Mouse (Mus musculus) erythroblast, embryonic 14.5 days (primary cell): ENCODE results near the gene St7. TPM values are rescaled to one million over a fixed set of nuclear protein-coding genes. Genes with fewer than 3 reads are reported as not detected.

ENCODE experiments used
- H3K27me3 ChIP-seq: 2 replicates; pipeline ENCODE4 v1.6.1; 2012; ENCODE audit warnings: inconsistent platforms; ENCODE audit not compliant: control insufficient read depth
- H3K36me3 ChIP-seq: 2 replicates; pipeline ENCODE4 v1.6.1; 2012; ENCODE audit warnings: mild to moderate bottlenecking, inconsistent platforms; ENCODE audit not compliant: control insufficient read depth
- H3K4me1 ChIP-seq: 2 replicates; pipeline ENCODE4 v1.6.1; 2012; ENCODE audit warnings: inconsistent platforms; ENCODE audit not compliant: control insufficient read depth
- H3K4me3 ChIP-seq: replicated peaks from 2 replicates; pipeline ENCODE3; 2012; ENCODE audit warnings: moderate library complexity, mild to moderate bottlenecking, inconsistent platforms
- H3K9me3 ChIP-seq: 2 replicates; pipeline ENCODE4 v1.6.1; 2012; ENCODE audit warnings: low read length, inconsistent platforms, mixed read lengths; ENCODE audit not compliant: control insufficient read depth
- GATA1 ChIP-seq: IDR thresholded peaks from 2 replicates; pipeline ENCODE4 v1.6.1; 2012; ENCODE audit warnings: low read length, inconsistent platforms, mixed read lengths
- TAL1 ChIP-seq: IDR thresholded peaks from 3 replicates; pipeline ENCODE4 v1.6.1; 2012; ENCODE audit warnings: low read length, inconsistent platforms, mixed read lengths
- polyA plus RNA-seq: library from polyadenylated mRNA; stranded (reverse); fragments of >175 nt; gene quantifications from 2 replicates; pipeline ENCODE4 v1.2.3, GENCODE M21; 2012

St7 gene
- polyA plus RNA-seq, 1 experiment: 0.85 TPM

- H3K4me1 ChIP-seq: peaks cover 18% of the 10 kb centered on the region
- H3K4me3 ChIP-seq: no peak overlapping the region
- H3K9me3 ChIP-seq: no peaks in the 10 kb centered on the region
- no peaks in the 10 kb centered on the region for H3K36me3 ChIP-seq
- H3K27me3 ChIP-seq: no peaks in the 10 kb centered on the region
- TF ChIP-seq GATA1 (no peak), TAL1 (no peak)
Observed at GRCm38 (mm10) chr6:17814074-17814649, 121.4 kb downstream of the St7 start.

- Histone ChIP-seq H3K27me3 (no peaks in the 10 kb centered on the region), H3K4me3 (no peak overlapping the region), H3K9me3 (no peaks in the 10 kb centered on the region), H3K36me3 (peaks cover 12% of the 10 kb centered on the region), H3K4me1 (peaks cover 15% of the 10 kb centered on the region)
- TF ChIP-seq GATA1: no peak
Observed at GRCm38 (mm10) chr6:17816865-17817435, 124.2 kb downstream of the St7 start.

GRCm38 (mm10) chr6:17823614-17824013 lies 130.9 kb downstream of the St7 start:
- no peak for TF ChIP-seq TAL1
- TF ChIP-seq GATA1: no peak
- Histone ChIP-seq H3K9me3 (no peaks in the 10 kb centered on the region), H3K27me3 (no peaks in the 10 kb centered on the region), H3K36me3 (peaks cover 33% of the 10 kb centered on the region), H3K4me3 (no peak overlapping the region), H3K4me1 (peaks cover 22% of the 10 kb centered on the region)

GRCm38 (mm10) chr6:17824735-17825134 lies 132.0 kb downstream of the St7 start:
- 0 out of 2 replicates have a peak, but pooled peaks have one; percentile 13 for TF ChIP-seq GATA1
- TF ChIP-seq TAL1: peak; percentile 27; the same call in 1 of the 3 replicates
- H3K4me3 ChIP-seq: no peak overlapping the region
- no peaks in the 10 kb centered on the region for H3K9me3 ChIP-seq
- no peaks in the 10 kb centered on the region for H3K27me3 ChIP-seq
- peaks cover 33% of the 10 kb centered on the region for H3K36me3 ChIP-seq
- peaks cover 25% of the 10 kb centered on the region for H3K4me1 ChIP-seq

- Histone ChIP-seq H3K36me3 (peaks cover 27% of the 10 kb centered on the region), H3K27me3 (no peaks in the 10 kb centered on the region), H3K9me3 (no peaks in the 10 kb centered on the region), H3K4me1 (peaks cover 36% of the 10 kb centered on the region), H3K4me3 (no peak overlapping the region)
- TF ChIP-seq TAL1 (no peak), GATA1 (no peak)
Observed at GRCm38 (mm10) chr6:17828382-17828781, 135.6 kb downstream of the St7 start.

GRCm38 (mm10) chr6:17829981-17830380 lies 137.2 kb downstream of the St7 start:
- Histone ChIP-seq H3K36me3 (peaks cover 25% of the 10 kb centered on the region), H3K4me1 (peaks cover 24% of the 10 kb centered on the region)

GRCm38 (mm10) chr6:17834493-17834892 lies 141.8 kb downstream of the St7 start:
- no peak for TF ChIP-seq GATA1
- Histone ChIP-seq H3K36me3 (peaks cover 18% of the 10 kb centered on the region), H3K27me3 (no peaks in the 10 kb centered on the region), H3K4me3 (no peak overlapping the region), H3K4me1 (peaks cover 17% of the 10 kb centered on the region), H3K9me3 (no peaks in the 10 kb centered on the region)

More at GRCm38 (mm10) chr6:17829981-17830380, 137.2 kb downstream of the St7 start:
- no peak overlapping the region for H3K4me3 ChIP-seq
- H3K9me3 ChIP-seq: no peaks in the 10 kb centered on the region
- no peaks in the 10 kb centered on the region for H3K27me3 ChIP-seq
- TF ChIP-seq GATA1: no peak
- TF ChIP-seq TAL1: no peak

GRCm38 (mm10) chr6:17835693-17836092 lies 143.0 kb downstream of the St7 start:
- Histone ChIP-seq H3K4me1 (peaks cover 5% of the 10 kb centered on the region; the same call in 1 of the 2 replicates), H3K4me3 (no peak overlapping the region), H3K9me3 (no peaks in the 10 kb centered on the region), H3K36me3 (peaks cover 18% of the 10 kb centered on the region), H3K27me3 (no peaks in the 10 kb centered on the region)
- TF ChIP-seq GATA1: no peak
- no peak for TF ChIP-seq TAL1

GRCm38 (mm10) chr6:17837676-17838075 lies 144.9 kb downstream of the St7 start:
- TF ChIP-seq GATA1: no peak
- Histone ChIP-seq H3K9me3 (no peaks in the 10 kb centered on the region), H3K4me1 (peaks cover 4% of the 10 kb centered on the region; the same call in 1 of the 2 replicates), H3K4me3 (no peak overlapping the region), H3K27me3 (no peaks in the 10 kb centered on the region), H3K36me3 (peaks cover 15% of the 10 kb centered on the region)
